9 mouse cellular contexts compared by ENCODE assay signal in genomic region chrX:153360666-153361269, GRCm38 (mm10).
DNase-seq lines count a peak whose midpoint lies in the region; ATAC-seq and TF ChIP-seq lines count a peak whose summit lies in the region.
"Had no signal": no experiment of that assay in that cellular context is flagged by ENCODE, and none has a peak within 500 bp of the region (broad histone marks: within the 10 kb centered on the region; RNA-seq: fewer than 3 reads in every experiment).

No protein-coding gene starts in this region.

- H3K36me3 ChIP-seq in heart, embryonic 10.5 days: no peaks in the 10 kb centered on the region
- no peaks in the 10 kb centered on the region for H3K36me3 ChIP-seq in E14TG2a.4 (ENCODE audit: insufficient read depth, low read length)
- H3K36me3 ChIP-seq in forebrain, embryonic 14.5 days (ENCODE audit: control insufficient read depth, insufficient read depth, low read length): no peaks in the 10 kb centered on the region
- no peaks in the 10 kb centered on the region for H3K36me3 ChIP-seq in liver, embryonic 15.5 days (replicated peaks)

- H3K9ac ChIP-seq in forebrain, embryonic 14.5 days (ENCODE audit: low read length): peak overlapping the region; percentile 55; the same call in 1 of the 2 replicates
- H3K9ac ChIP-seq in liver, embryonic 15.5 days: no peak overlapping the region

- no peak overlapping the region for H3K27ac ChIP-seq in heart, embryonic 10.5 days
- H3K27ac ChIP-seq in forebrain, embryonic 14.5 days (ENCODE audit: low read depth, low read length): no peak overlapping the region
- no peak overlapping the region for H3K27ac ChIP-seq in liver, embryonic 15.5 days (replicated peaks)

- H3K9me3 ChIP-seq in heart, embryonic 10.5 days: no peaks in the 10 kb centered on the region
- H3K9me3 ChIP-seq in E14TG2a.4 (ENCODE audit: low read length): no peaks in the 10 kb centered on the region
- no peaks in the 10 kb centered on the region for H3K9me3 ChIP-seq in forebrain, embryonic 14.5 days (replicated peaks; ENCODE audit: control insufficient read depth, low read length)
- no peaks in the 10 kb centered on the region for H3K9me3 ChIP-seq in liver, embryonic 15.5 days (replicated peaks)

- WGBS in heart, embryonic 10.5 days: 21% methylated on average over 9 of the region's 9 CpGs
- WGBS in forebrain, embryonic 14.5 days: 32% methylated on average over 9 of the region's 9 CpGs
- WGBS in liver, embryonic 15.5 days (ENCODE audit: insufficient replicate concordance): 26% methylated on average over 8 of the region's 9 CpGs

- peak overlapping the region; percentile 65 for H3K4me2 ChIP-seq in forebrain, embryonic 14.5 days (ENCODE audit: low read length)
- H3K4me2 ChIP-seq in liver, embryonic 15.5 days: peak overlapping the region; percentile 69

- peak; percentile 10; the same call in 1 of the 2 replicates for ATAC-seq in forebrain, embryonic 14.5 days
- ATAC-seq in liver, embryonic 15.5 days (ENCODE audit: insufficient read depth): no peak

- TF ChIP-seq CTCF in E14TG2a.4 (conservative IDR thresholded peaks at IDR 0.05; ENCODE audit: low read length): no peak

- DNase-seq in heart, embryonic 10.5 days (ENCODE audit: low spot score): no peak
- DNase-seq in heart, adult 11 months: no peak
- no peak for DNase-seq in forebrain, embryonic 14.5 days (ENCODE audit: low spot score)
- DNase-seq in thymus, postnatal 10 days (ENCODE audit: low spot score in 2 of 2): no peak
- no peak for DNase-seq in ovary, postnatal 36 days (ENCODE audit: low spot score)
- no peak for DNase-seq in gastrocnemius, postnatal 25 days

- peaks cover 20% of the 10 kb centered on the region; the same call in 1 of the 2 replicates for H3K27me3 ChIP-seq in heart, embryonic 10.5 days (ENCODE audit: insufficient read depth, poor library complexity, severe bottlenecking)
- H3K27me3 ChIP-seq in E14TG2a.4 (ENCODE audit: insufficient read depth, low read length): no peaks in the 10 kb centered on the region
- no peaks in the 10 kb centered on the region for H3K27me3 ChIP-seq in forebrain, embryonic 14.5 days (replicated peaks; ENCODE audit: control insufficient read depth, insufficient read depth, low read length)
- peaks cover 15% of the 10 kb centered on the region for H3K27me3 ChIP-seq in liver, embryonic 15.5 days
- H3K27me3 ChIP-seq: CH12.LX had no signal

- peak overlapping the region; percentile 60 for H3K4me3 ChIP-seq in heart, embryonic 10.5 days
- peak overlapping the region; percentile 78 for H3K4me3 ChIP-seq in E14TG2a.4 (replicated peaks; ENCODE audit: low read length)
- H3K4me3 ChIP-seq in forebrain, embryonic 14.5 days (ENCODE audit: low read depth, low read length): peak overlapping the region; percentile 41
- H3K4me3 ChIP-seq in liver, embryonic 15.5 days (replicated peaks): peak overlapping the region; percentile 49; the same call in 1 of the 2 replicates

- H3K4me1 ChIP-seq in heart, embryonic 10.5 days: 0 out of 2 replicates have a peak, but pooled peaks cover 3% of the 10 kb centered on the region
- H3K4me1 ChIP-seq in E14TG2a.4 (replicated peaks; ENCODE audit: low read depth, low read length): peaks cover 44% of the 10 kb centered on the region
- H3K4me1 ChIP-seq in forebrain, embryonic 14.5 days (ENCODE audit: control insufficient read depth, insufficient read depth, low read length): no peaks in the 10 kb centered on the region
- H3K4me1 ChIP-seq in liver, embryonic 15.5 days (replicated peaks): no peaks in the 10 kb centered on the region; the same call in none of the 2 replicates
